Mouse (Mus musculus) heart, embryonic 14.5 days (tissue): Measurements from ENCODE around the gene Tle2. TPM values are rescaled to one million over a fixed set of nuclear protein-coding genes. Genes with fewer than 3 reads are reported as not detected.

Experiments used
- ATAC-seq: fragments of 200-750 bp; cut with Nextera tagmentation; 2 replicates; pipeline ENCODE4 v1.8.0; 2017; ENCODE audit warnings: low read depth, moderate TSS enrichment; ENCODE audit not compliant: insufficient number of reproducible peaks, insufficient read depth, low FRiP score
- H3K27ac ChIP-seq, 2 experiments: fragments of 200-500 bp in 1 of 2; fragments of 300-500 bp in 1 of 2; sonication (generic) in 1 of 2; replicated peaks in 1 of 2; 2 replicates each; pipeline ENCODE4 v1.5.1; 2012 to 2014; ENCODE audit warnings: low read depth in 2 of 2, low read length in 2 of 2, control low read depth in 1 of 2, mild to moderate bottlenecking in 1 of 2, mixed read lengths in 1 of 2; ENCODE audit not compliant: control insufficient read depth in 1 of 2, insufficient read depth in 1 of 2
- H3K27me3 ChIP-seq: fragments of 300-500 bp; sonication (generic); 2 replicates; pipeline ENCODE4 v1.6.1; 2014; ENCODE audit warnings: mild to moderate bottlenecking, low read length, control low read depth; ENCODE audit not compliant: control insufficient read depth, insufficient read depth
- H3K36me3 ChIP-seq: fragments of 300-500 bp; sonication (generic); 2 replicates; pipeline ENCODE4 v1.6.1; 2014; ENCODE audit warnings: mild to moderate bottlenecking, control low read depth, low read length, mixed read lengths; ENCODE audit not compliant: control insufficient read depth, insufficient read depth
- H3K4me1 ChIP-seq, 2 experiments: fragments of 200-500 bp in 1 of 2; fragments of 300-500 bp in 1 of 2; sonication (generic) in 1 of 2; 2 replicates each; pipeline ENCODE4 v1.6.1; 2012 to 2014; ENCODE audit warnings: low read length in 2 of 2, control low read depth in 1 of 2, mixed read lengths in 1 of 2; ENCODE audit not compliant: control insufficient read depth in 2 of 2, insufficient read depth in 2 of 2
- H3K4me2 ChIP-seq: fragments of 300-500 bp; sonication (generic); 2 replicates; pipeline ENCODE4 v1.6.1; 2014; ENCODE audit warnings: mild to moderate bottlenecking, low read length
- H3K4me3 ChIP-seq, 2 experiments: fragments of 200-500 bp in 1 of 2; fragments of 300-500 bp in 1 of 2; sonication (generic) in 1 of 2; 2 replicates each; pipeline ENCODE4 v1.5.1; 2012 to 2014; ENCODE audit warnings: low read length in 2 of 2, mild to moderate bottlenecking in 2 of 2, control low read depth in 1 of 2, low read depth in 1 of 2, moderate library complexity in 1 of 2; ENCODE audit not compliant: control insufficient read depth in 1 of 2, insufficient read depth in 1 of 2
- H3K9ac ChIP-seq: fragments of 300-500 bp; sonication (generic); 2 replicates; pipeline ENCODE4 v1.6.1; 2014; ENCODE audit warnings: mild to moderate bottlenecking, low read length
- H3K9me3 ChIP-seq: fragments of 300-500 bp; sonication (generic); 2 replicates; pipeline ENCODE4 v1.6.1; 2016; ENCODE audit warnings: low read length, control low read depth; ENCODE audit not compliant: control insufficient read depth
- WGBS: fragments of 180-500 bp; shearing (Covaris S2); extraction: QIAGEN DNeasy Blood & Tissue Kit; methylation state at CpG from one replicate; pipeline ENCODE4 v1.1.7; 2014; 5-methylcytosine and 5-hydroxymethylcytosine counted together
- polyA plus RNA-seq: library from polyadenylated mRNA; unstranded; fragments of >200 nt; fragmentation: Nextera tagmentation; extraction: Ambion mirVana; gene quantifications from 2 replicates; pipeline ENCODE4 v1.2.1, GENCODE M21; 2014

Tle2 gene
- polyA plus RNA-seq, 1 experiment from 2014 or later = 21.6 TPM

DNA sequence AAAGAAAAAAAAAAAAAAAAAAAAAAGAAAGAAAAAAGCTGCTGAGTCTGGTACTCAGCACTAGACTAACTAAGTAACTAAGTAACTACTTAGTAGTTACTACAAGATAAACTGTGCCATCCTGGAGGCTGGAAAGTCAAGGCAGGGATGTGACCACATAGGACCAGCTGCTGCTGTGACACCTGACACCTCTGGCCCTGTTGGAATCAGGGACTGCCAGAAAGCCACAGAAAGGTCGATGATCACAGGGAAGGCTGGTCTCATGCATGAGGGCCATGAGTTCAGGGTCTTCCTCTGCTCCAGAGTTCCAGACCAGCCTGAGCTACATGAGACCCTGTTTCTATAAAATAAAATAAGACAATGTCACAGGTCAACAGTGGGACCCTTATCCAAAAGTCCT is 16.9 kb upstream of the Tle2 start:
- 16% methylated on average over 1 of the region's 1 CpGs for WGBS
- no peaks in the 10 kb centered on the region for H3K27me3 ChIP-seq
- ATAC-seq = no peak
- no peak overlapping the region for H3K9ac ChIP-seq
- H3K9me3 ChIP-seq = no peaks in the 10 kb centered on the region
- no peak overlapping the region for H3K27ac ChIP-seq
- H3K4me2 ChIP-seq = no peak overlapping the region
- peaks cover 15% of the 10 kb centered on the region for H3K36me3 ChIP-seq
- H3K4me3 ChIP-seq = no peak overlapping the region
- H3K4me1 ChIP-seq = peaks cover 8 to 19% of the 10 kb centered on the region in 2 experiments

DNA sequence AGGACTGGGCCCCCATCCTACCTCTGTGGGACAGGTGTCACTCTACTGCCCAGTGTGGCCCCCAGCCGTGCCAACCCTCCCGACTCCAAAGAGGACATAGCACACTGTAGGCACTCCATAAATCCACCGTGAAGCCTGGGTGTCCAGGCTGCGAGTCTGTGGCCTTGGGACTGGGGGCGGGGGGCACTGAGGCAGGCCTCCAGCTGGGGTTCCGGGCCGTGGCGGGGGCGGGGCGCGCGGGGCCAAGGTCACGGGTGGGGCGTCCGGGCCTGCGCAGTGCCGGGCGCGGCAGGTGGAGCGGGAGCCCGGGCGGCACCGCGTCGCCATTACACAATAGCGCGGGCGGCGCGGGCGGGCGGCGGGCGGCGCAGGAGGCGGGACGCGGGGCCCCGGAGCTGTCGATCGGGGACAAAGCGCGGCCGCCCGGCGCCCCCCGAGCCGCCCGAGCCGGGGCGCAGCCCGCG is 15.2 kb upstream of the Tle2 start, which contains the start of gene Aes:
TSS of gene Aes (plus strand) at position 326 of the 464 bp plus-strand sequence.
- Histone ChIP-seq H3K9me3 (no peaks in the 10 kb centered on the region), H3K4me3 (peak within 1 kb of the TSS; percentile 83 to 97), H3K36me3 (peaks cover 29% of the 10 kb centered on the region), H3K27me3 (no peaks in the 10 kb centered on the region), H3K9ac (peak within 1 kb of the TSS; percentile 100), H3K4me1 (peaks cover 19 to 36% of the 10 kb centered on the region in 2 experiments), H3K27ac (peak within 1 kb of the TSS; percentile 95 to 97), H3K4me2 (peak within 1 kb of the TSS; percentile 98)
- peak; percentile 65 for ATAC-seq
- 0% methylated on average over 30 of the region's 53 CpGs for WGBS

DNA sequence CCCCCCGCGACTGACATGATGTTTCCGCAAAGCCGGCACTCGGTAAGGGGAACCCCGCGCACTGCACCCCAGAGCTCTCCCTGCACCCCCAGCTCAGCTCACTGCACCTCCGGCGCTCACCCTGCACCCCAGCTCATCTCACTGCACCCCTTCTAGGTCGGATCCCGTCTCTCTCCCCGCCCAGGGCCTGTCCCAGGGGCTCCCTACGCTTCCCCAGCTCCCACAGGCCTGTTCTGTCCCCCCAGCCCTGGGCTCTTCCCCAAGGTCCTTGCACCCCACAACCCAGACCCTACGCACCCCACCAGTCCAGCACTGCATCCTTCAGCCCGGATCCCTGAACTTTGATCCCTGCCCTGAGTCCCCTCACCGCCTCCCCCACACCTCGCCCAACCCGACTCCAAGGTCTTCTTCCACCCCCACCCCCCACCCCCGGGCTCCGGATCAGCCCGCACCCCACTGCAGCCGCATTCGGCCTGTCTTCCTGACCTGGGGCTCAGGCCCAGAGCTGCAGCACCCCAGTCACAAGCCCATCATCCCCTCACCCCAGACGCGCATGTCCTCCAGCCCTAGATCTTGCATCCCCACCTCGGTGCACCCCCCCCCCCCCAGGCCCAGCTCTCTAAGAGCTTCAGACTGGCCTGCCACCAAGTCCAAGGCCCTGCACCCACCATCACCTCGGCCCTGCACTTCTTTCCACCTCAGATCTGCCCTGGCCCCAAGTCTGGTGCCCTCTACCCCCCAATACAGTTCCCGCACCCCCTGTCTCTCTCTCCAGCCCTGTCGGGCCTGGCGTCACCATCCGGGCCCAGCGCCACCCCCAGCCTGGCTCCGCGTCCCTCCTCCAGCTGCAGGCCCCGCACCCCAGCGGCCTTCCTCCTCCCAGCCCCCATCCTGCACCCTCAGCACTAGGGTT is 14.5 kb upstream of the Tle2 start:
- H3K27ac ChIP-seq = peak overlapping the region; percentile 95 to 97
- no peaks in the 10 kb centered on the region for H3K9me3 ChIP-seq
- H3K9ac ChIP-seq = peak overlapping the region; percentile 100
- H3K4me3 ChIP-seq = peak overlapping the region; percentile 83 to 97
- peak; percentile 8; the same call in 1 of the 2 replicates for ATAC-seq
- peak overlapping the region; percentile 98 for H3K4me2 ChIP-seq
- peaks cover 23 to 43% of the 10 kb centered on the region in 2 experiments for H3K4me1 ChIP-seq
- H3K36me3 ChIP-seq = peaks cover 36% of the 10 kb centered on the region
- no peaks in the 10 kb centered on the region for H3K27me3 ChIP-seq
- WGBS = under 1% methylated on average over 35 of the region's 36 CpGs

DNA sequence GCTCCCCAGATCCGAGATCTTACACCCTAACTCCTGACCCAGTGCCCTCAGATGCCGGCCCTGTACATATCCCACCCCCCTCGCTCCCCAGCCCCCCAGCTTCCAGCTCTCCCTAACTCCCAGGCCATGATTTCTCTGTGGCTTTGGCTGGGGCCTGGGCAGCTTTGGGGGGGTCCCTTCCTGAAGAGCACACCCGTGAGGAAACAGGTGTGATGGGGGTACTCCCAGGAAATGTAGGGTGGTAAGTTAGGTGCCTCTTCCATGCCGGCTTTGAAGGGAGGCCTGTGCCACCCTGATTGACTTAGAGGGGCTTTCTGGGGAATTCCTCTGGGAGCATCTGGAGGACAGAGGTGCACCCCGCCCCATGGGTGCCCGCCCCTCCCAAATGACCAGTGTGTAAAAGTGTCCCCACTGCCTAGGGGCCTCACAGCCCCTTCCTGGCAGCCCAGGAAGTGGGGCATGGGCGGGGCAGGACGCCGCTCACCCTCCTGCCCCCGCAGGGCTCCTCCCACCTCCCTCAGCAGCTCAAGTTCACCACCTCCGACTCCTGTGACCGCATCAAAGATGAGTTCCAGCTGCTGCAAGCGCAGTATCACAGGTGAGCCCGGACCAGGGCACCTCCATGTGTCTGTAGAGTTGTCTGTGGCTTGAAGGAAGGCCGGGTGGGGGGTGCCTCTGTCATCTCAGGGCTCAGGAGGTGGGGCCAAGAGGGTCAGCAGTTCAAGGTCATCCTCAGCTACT is 13.5 kb upstream of the Tle2 start:
- ATAC-seq = no peak
- Histone ChIP-seq H3K9ac (peak overlapping the region; percentile 100), H3K9me3 (no peaks in the 10 kb centered on the region), H3K27ac (peak overlapping the region in 1 of 2 experiments; percentile 97; a peak in 3 of 4 replicates), H3K27me3 (no peaks in the 10 kb centered on the region), H3K4me3 (peak overlapping the region; percentile 83 to 97), H3K36me3 (peaks cover 46% of the 10 kb centered on the region), H3K4me2 (peak overlapping the region; percentile 98), H3K4me1 (peaks cover 23 to 45% of the 10 kb centered on the region in 2 experiments)
- 8% methylated on average over 12 of the region's 16 CpGs for WGBS

DNA sequence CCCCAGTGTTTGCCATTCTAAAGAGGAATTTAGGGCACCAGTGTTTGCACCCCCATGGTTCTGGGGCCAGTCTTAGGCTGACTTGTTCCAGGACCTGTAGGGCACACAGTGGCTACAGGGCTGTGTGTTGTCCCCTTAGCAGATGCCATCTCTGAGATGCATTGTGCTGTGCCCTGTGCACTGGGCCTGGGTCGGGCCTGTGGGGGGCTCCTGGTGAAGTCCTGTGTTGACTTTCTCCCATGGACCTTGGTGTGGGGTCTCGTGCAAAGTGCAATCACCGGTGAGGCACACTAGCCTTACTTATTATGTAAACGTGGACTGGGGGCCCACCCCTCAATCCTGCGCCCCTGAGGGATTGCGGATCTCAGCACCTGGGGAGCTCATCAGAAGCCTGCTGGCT is 11.9 kb upstream of the Tle2 start:
- no peak for ATAC-seq
- Histone ChIP-seq H3K27ac (0 out of 4 replicates have a peak overlapping the region, but pooled peaks of 1 of the 2 experiments have one; percentile 54), H3K27me3 (no peaks in the 10 kb centered on the region), H3K4me3 (no peak overlapping the region), H3K9ac (peak overlapping the region; percentile 38), H3K9me3 (no peaks in the 10 kb centered on the region), H3K4me1 (peaks cover 23 to 45% of the 10 kb centered on the region in 2 experiments), H3K4me2 (peak overlapping the region; percentile 11; the same call in 1 of the 2 replicates), H3K36me3 (peaks cover 61% of the 10 kb centered on the region)
- 89% methylated on average over 6 of the region's 6 CpGs for WGBS

DNA sequence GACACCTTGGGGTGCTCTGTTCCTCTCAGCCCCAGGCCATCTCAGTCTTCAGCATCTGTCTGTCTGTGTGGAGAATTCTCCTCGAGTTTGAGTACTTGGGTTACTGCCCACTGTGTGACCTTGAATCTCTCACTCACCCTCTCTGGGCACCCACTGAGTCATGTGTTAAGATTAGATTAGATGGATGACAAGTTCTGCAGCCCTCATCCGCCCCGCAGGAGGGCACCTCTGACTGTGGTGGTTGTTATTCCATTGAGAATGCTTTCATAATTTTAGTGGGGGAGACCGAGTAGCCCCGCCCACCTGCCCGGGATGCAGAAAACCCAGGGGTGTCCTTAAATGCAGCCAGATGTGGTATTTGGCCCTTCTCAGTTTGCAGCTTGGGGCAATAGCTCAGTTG is 10.9 kb upstream of the Tle2 start:
- Histone ChIP-seq H3K9ac (peak overlapping the region; percentile 63), H3K4me3 (no peak overlapping the region)

DNA sequence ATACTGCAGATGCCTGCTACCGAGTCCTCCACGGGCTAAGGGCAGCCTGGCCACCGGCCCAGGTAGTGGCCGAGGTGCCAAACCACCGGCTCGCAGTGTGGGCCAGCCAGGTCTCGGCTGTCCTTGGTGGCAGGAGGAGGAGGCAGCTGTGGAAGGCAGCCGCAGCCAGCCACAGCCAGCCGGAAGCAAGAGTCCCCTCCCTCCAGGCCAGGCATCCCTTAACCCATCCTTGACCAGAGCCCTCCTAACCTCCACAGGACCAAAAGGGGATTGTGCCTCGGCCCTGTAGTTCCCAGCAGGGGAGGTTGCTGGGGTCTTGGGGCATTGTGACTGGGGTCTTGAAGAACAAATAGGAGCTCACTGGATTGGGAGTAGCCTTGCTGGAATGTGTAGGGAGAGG is 10.1 kb upstream of the Tle2 start:
- Histone ChIP-seq H3K4me2 (peak overlapping the region; percentile 51), H3K27me3 (no peaks in the 10 kb centered on the region), H3K9me3 (no peaks in the 10 kb centered on the region), H3K36me3 (peaks cover 61% of the 10 kb centered on the region), H3K27ac (peak overlapping the region; percentile 13 to 54), H3K4me1 (peaks cover 32 to 57% of the 10 kb centered on the region in 2 experiments), H3K4me3 (peak overlapping the region; percentile 15 to 27; a peak in 1 of 4 replicates), H3K9ac (peak overlapping the region; percentile 18)
- 4% methylated on average over 10 of the region's 10 CpGs for WGBS
- peak; percentile 18; the same call in 1 of the 2 replicates for ATAC-seq

More for the DNA sequence above, 10.9 kb upstream of the Tle2 start:
- Histone ChIP-seq H3K36me3 (peaks cover 61% of the 10 kb centered on the region), H3K4me1 (peaks cover 27 to 50% of the 10 kb centered on the region in 2 experiments), H3K27me3 (no peaks in the 10 kb centered on the region), H3K27ac (peak overlapping the region; percentile 13 to 54; a peak in 3 of 4 replicates), H3K9me3 (no peaks in the 10 kb centered on the region), H3K4me2 (peak overlapping the region; percentile 51)
- ATAC-seq = no peak
- 27% methylated on average over 6 of the region's 6 CpGs for WGBS
